Mouse (Mus musculus) forebrain, embryonic 13.5 days (tissue): Measurements from ENCODE around the gene Fem1a. TPM values are rescaled to one million over a fixed set of nuclear protein-coding genes. Genes with fewer than 3 reads are reported as not detected.
"Not testable (repeated sequence)": the region's sequence is repeated elsewhere in the genome, so short reads cannot be mapped to it uniquely, and the experiment has no call there.

Experiments
- ATAC-seq: fragments of 200-750 bp; cut with Nextera tagmentation; 2 replicates; pipeline ENCODE4 v1.8.0; 2017
- H3K27ac ChIP-seq: fragments of 300-500 bp; sonication (generic); 2 replicates; pipeline ENCODE4 v1.5.1; 2015; ENCODE audit warnings: inconsistent platforms, mild to moderate bottlenecking, moderate library complexity
- H3K27me3 ChIP-seq: fragments of 300-500 bp; sonication (generic); 2 replicates; pipeline ENCODE4 v1.6.1; 2015; ENCODE audit warnings: mild to moderate bottlenecking, inconsistent platforms
- H3K36me3 ChIP-seq: fragments of 300-500 bp; sonication (generic); 2 replicates; pipeline ENCODE4 v1.6.1; 2015; ENCODE audit warnings: mild to moderate bottlenecking, inconsistent platforms; ENCODE audit not compliant: poor library complexity, severe bottlenecking
- H3K4me1 ChIP-seq: fragments of 300-500 bp; sonication (generic); 2 replicates; pipeline ENCODE4 v1.6.1; 2015; ENCODE audit warnings: inconsistent platforms
- H3K4me2 ChIP-seq: fragments of 300-500 bp; sonication (generic); 2 replicates; pipeline ENCODE4 v1.6.1; 2015; ENCODE audit warnings: inconsistent platforms, mild to moderate bottlenecking, moderate library complexity
- H3K4me3 ChIP-seq: fragments of 300-500 bp; sonication (generic); 2 replicates; pipeline ENCODE4 v1.5.1; 2015; ENCODE audit warnings: mild to moderate bottlenecking, inconsistent platforms
- H3K9ac ChIP-seq: fragments of 300-500 bp; sonication (generic); 2 replicates; pipeline ENCODE4 v1.6.1; 2015; ENCODE audit warnings: mild to moderate bottlenecking, inconsistent platforms
- H3K9me3 ChIP-seq: fragments of 300-500 bp; sonication (generic); replicated peaks from 2 replicates; pipeline ENCODE4 v1.6.1; 2016; ENCODE audit warnings: inconsistent platforms
- WGBS: fragments of 180-500 bp; shearing (Covaris S2); methylation state at CpG from one replicate; pipeline ENCODE4 v1.1.7; 2015; 5-methylcytosine and 5-hydroxymethylcytosine counted together
- polyA plus RNA-seq: library from polyadenylated mRNA; unstranded; fragments of >200 nt; fragmentation: Nextera tagmentation; extraction: Ambion mirVana; gene quantifications from 2 replicates; pipeline ENCODE4 v1.2.1, GENCODE M21; 2015

Fem1a gene
- polyA plus RNA-seq, 1 experiment from 2014 or later = 16.5 TPM

DNA sequence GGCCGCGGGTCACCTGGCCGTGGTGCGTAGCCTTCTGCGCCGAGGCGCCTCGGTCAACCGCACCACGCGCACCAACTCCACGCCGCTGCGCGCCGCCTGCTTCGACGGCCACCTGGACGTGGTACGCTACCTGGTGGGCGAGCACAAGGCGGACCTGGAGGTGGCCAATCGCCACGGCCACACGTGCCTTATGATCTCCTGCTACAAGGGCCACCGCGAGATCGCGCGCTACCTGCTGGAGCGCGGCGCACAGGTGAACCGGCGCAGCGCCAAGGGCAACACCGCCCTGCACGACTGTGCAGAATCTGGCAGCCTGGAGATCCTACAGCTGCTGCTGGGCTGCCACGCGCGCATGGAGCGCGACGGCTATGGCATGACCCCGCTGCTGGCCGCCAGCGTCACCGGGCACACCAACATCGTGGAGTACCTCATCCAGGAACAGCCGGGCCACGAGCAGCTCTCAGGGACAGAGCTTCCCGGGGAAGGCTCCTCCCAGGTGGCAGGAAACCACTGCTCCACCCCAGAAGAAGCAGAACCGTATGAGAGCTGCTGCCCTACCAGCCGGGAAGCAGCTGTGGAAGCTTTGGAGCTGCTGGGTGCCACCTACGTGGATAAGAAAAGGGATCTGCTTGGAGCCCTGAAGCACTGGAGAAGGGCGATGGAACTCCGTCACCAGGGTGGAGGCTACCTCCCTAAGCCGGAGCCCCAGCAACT, 728 bp downstream of the Fem1a start:
- H3K9ac ChIP-seq = peak overlapping the region; percentile 76
- H3K36me3 ChIP-seq = peaks cover 48% of the 10 kb centered on the region
- H3K4me2 ChIP-seq = peak overlapping the region; percentile 99
- H3K27me3 ChIP-seq = no peaks in the 10 kb centered on the region
- no peak overlapping the region for H3K27ac ChIP-seq
- H3K4me3 ChIP-seq = peak overlapping the region; percentile 72
- no peak for ATAC-seq
- WGBS = 11% methylated on average over 55 of the region's 58 CpGs
- H3K4me1 ChIP-seq = peaks cover 50% of the 10 kb centered on the region
- no peaks in the 10 kb centered on the region for H3K9me3 ChIP-seq

DNA sequence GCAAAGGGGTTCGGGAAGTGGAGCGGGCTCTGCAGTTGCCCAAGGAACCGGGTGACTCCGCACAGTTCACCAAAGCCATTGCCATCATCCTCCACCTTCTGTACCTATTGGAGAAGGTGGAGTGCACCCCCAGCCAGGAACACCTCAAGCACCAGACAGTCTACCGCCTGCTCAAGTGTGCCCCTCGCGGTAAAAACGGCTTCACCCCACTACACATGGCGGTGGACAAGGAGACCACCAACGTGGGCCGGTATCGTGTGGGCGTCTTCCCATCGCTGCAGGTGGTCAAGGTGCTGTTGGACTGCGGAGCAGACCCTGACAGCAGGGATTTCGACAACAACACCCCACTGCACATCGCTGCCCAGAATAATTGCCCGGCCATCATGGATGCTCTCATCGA, 1.7 kb downstream of the Fem1a start:
- H3K4me3 ChIP-seq = 0 out of 2 replicates have a peak overlapping the region, but pooled peaks have one; percentile 72
- H3K27me3 ChIP-seq, ATAC-seq, H3K9me3 ChIP-seq, H3K27ac ChIP-seq, H3K9ac ChIP-seq: not testable (repeated sequence)
- peaks cover 54% of the 10 kb centered on the region for H3K4me1 ChIP-seq
- peak overlapping the region; percentile 99 for H3K4me2 ChIP-seq
- WGBS = 93% methylated on average over 19 of the region's 19 CpGs
- peaks cover 58% of the 10 kb centered on the region for H3K36me3 ChIP-seq

DNA sequence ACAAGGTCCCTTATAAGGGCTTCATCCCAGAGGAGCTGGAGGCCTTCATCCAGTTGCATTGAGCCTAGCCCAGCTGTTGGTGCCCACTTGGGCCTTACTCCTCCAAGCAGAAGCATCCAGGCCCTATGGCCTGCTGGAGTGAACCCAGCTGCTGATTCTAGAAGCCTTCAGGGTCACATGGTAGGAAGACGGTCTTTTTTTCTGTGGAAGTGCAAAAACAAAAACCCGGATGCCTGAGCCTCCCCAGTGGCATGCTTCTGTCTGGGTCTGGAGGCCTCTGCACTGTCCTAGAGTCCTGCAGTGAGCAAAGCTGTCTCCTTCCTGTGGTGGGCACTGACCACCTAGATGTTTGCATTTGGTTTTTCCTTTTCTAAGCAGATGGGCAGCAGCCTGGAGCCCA, 2.2 kb downstream of the Fem1a start:
- H3K36me3 ChIP-seq = peaks cover 58% of the 10 kb centered on the region
- H3K27me3 ChIP-seq, ATAC-seq, H3K4me3 ChIP-seq, H3K9me3 ChIP-seq, H3K27ac ChIP-seq: not testable (repeated sequence)
- peaks cover 54% of the 10 kb centered on the region for H3K4me1 ChIP-seq
- WGBS = 84% methylated on average over 2 of the region's 2 CpGs
- 0 out of 2 replicates have a peak overlapping the region, but pooled peaks have one; percentile 8 for H3K4me2 ChIP-seq
- peak overlapping the region; percentile 30; the same call in 1 of the 2 replicates for H3K9ac ChIP-seq

DNA sequence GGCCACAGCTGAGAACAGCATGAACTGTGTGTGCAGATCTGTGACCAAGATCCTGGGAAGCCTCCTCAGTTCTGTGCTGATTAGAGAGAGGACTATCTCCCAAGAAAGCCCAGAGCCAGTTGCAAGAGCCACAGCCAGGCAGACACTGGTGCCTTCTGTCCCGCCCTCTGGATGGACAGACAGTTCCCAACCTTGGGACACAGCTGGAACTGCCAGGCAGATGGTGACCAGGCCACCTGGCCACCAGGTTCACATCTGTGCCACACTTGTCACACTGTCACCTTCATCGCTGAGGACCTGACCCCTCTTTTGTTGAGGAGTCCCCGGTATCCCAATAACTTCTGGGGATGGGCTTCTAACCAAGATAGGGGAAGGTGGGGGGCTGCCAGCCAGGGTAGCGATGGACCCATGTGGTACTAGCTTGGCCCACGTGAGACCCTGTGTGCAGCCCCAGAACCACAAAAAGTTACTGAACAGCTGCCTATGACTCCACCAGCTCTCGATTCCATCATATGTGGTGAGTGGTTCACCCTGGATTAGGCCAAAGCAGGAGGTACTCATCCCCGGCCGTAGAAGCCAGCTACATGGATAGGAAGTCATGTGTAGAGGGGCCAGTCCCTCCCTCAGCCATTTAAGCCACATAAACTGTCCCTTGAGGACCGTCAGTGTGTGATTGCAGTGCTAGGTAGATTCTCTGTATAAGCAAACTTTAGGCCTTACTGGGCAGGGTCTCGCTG, 2.9 kb downstream of the Fem1a start:
- Histone ChIP-seq H3K9me3 (no peaks in the 10 kb centered on the region), H3K27me3 (no peaks in the 10 kb centered on the region), H3K4me3 (no peak overlapping the region), H3K4me1 (peaks cover 58% of the 10 kb centered on the region), H3K27ac (no peak overlapping the region), H3K4me2 (peak overlapping the region; percentile 16; the same call in 1 of the 2 replicates), H3K36me3 (peaks cover 58% of the 10 kb centered on the region), H3K9ac (peak overlapping the region; percentile 30)
- WGBS = 89% methylated on average over 10 of the region's 10 CpGs
- ATAC-seq = no peak

DNA sequence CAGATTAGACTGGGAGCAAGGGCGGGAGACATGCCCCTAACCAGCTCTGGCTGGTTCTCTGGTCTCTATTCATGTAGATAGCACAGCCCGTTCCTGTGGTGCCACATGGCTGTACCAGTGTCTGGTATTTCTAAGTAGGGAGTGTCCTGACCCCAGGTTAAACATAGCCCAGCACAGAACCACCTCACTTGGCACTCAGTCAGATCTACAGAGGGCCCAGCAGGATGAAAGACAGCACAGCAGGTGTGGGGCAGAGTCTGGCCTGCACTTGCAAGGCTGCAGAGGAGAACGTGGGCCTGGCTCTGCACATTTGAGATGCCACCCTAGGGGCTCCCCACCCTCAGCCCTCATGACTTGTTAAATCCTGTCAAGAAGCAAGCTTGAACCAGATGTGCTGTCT, 4.6 kb downstream of the Fem1a start:
- H3K27me3 ChIP-seq = no peaks in the 10 kb centered on the region
- no peak overlapping the region for H3K4me2 ChIP-seq
- H3K4me3 ChIP-seq = no peak overlapping the region
- H3K4me1 ChIP-seq = peaks cover 52% of the 10 kb centered on the region
- WGBS = 78% methylated on average over 3 of the region's 3 CpGs
- no peak overlapping the region for H3K9ac ChIP-seq
- no peak for ATAC-seq
- no peaks in the 10 kb centered on the region for H3K9me3 ChIP-seq
- no peak overlapping the region for H3K27ac ChIP-seq
- peaks cover 66% of the 10 kb centered on the region for H3K36me3 ChIP-seq

DNA sequence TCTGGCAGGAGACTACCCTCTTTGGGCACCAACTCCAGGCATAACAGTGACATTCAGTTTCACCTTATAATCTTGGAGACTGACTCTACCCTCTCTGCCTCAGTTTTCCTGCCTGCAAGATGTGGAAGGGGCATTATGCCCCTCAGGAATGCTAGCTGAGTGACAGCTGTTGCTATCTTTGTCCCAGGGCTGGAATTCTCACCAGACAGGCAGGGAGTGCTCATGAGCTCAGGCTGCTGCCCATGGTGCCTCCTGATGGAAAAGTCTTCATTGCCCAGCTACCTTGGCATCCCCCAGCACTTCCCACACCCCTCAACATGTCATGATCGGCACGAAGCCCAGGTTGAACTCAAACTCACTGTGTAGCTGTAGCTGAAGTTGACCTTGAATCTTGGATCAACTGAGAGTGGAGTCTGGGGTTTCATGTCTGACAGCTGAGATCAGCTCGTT, 6.1 kb downstream of the Fem1a start:
- no peak for ATAC-seq
- Histone ChIP-seq H3K27ac (no peak overlapping the region), H3K9me3 (no peaks in the 10 kb centered on the region), H3K27me3 (no peaks in the 10 kb centered on the region), H3K4me3 (no peak overlapping the region), H3K4me2 (no peak overlapping the region), H3K36me3 (peaks cover 64% of the 10 kb centered on the region), H3K4me1 (peaks cover 45% of the 10 kb centered on the region), H3K9ac (peak overlapping the region; percentile 37; the same call in 1 of the 2 replicates)
- 85% methylated on average over 3 of the region's 3 CpGs for WGBS

DNA sequence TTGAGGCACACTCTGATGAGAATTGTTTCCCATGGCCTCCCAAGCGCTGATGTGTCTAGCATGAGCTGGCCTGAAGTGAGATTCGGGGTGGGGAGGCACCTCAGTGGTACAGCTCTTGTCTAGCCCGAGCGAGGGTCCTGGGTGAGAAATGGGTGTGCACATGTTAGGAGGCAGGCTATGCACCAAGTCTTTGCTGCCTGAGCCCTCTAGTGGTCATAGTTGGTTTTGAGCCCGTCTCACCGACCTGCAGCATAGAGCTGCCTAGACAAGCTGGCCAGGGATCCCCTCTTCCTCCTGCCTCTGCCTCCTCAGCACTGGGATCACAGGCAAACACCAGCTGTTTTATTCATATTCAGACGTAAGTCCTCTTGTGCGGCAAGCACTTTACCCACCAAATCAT, 7.4 kb downstream of the Fem1a start:
- Histone ChIP-seq H3K27ac (no peak overlapping the region), H3K9me3 (no peaks in the 10 kb centered on the region), H3K4me2 (no peak overlapping the region), H3K4me3 (no peak overlapping the region), H3K27me3 (no peaks in the 10 kb centered on the region), H3K9ac (no peak overlapping the region), H3K4me1 (peaks cover 35% of the 10 kb centered on the region), H3K36me3 (peaks cover 51% of the 10 kb centered on the region)
- 23% methylated on average over 8 of the region's 8 CpGs for WGBS
- ATAC-seq = peak; percentile 78

DNA sequence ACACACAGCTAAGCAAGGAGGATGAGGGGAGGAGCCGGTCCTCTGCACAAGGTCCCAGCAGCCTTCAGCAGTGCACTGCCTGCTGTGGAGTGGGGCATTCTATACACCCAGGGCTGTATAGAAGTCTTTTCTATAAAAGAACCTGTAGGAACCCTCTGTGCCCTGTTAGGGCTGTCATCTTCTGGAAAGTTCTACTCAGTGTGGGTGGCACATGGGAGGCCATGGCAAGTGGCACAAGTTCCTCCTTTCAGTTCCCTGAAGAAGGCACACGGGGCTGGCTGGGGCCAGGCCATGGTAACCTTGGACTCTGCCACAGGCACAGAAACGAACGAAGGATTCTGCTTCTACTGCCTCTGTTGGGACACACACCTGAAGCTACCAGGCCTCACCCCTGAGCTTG, 8.4 kb downstream of the Fem1a start:
- no peaks in the 10 kb centered on the region for H3K27me3 ChIP-seq
- ATAC-seq = no peak
- H3K4me1 ChIP-seq = peaks cover 31% of the 10 kb centered on the region
- no peak overlapping the region for H3K4me3 ChIP-seq
- H3K9ac ChIP-seq = no peak overlapping the region
- H3K4me2 ChIP-seq = no peak overlapping the region
- no peak overlapping the region for H3K27ac ChIP-seq
- 95% methylated on average over 4 of the region's 4 CpGs for WGBS
- no peaks in the 10 kb centered on the region for H3K9me3 ChIP-seq
- peaks cover 41% of the 10 kb centered on the region for H3K36me3 ChIP-seq

DNA sequence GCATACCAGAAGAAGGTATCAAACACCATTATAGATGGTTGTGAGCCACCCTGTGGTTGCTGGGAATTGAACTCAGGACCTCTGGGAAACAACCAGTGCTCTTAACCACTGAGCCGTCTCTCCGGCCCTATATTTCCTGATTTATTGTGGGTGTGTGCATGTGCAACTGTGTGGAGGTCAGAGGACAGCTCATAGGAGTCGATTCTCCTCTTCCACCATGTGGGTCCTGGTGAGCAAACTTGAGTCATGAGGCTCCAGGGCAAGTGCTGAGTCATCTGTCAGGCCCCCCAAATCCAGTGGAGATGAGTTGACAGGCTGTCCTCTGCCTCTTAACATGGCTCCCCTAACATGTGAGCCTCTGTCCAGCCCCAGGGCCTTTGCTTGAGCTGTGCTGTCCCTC, 9.3 kb downstream of the Fem1a start:
- 91% methylated on average over 3 of the region's 3 CpGs for WGBS
- ATAC-seq = no peak
- Histone ChIP-seq H3K36me3 (peaks cover 32% of the 10 kb centered on the region), H3K9ac (no peak overlapping the region), H3K27ac (no peak overlapping the region), H3K9me3 (no peaks in the 10 kb centered on the region), H3K4me3 (no peak overlapping the region), H3K4me2 (no peak overlapping the region), H3K4me1 (peaks cover 24% of the 10 kb centered on the region), H3K27me3 (no peaks in the 10 kb centered on the region)

DNA sequence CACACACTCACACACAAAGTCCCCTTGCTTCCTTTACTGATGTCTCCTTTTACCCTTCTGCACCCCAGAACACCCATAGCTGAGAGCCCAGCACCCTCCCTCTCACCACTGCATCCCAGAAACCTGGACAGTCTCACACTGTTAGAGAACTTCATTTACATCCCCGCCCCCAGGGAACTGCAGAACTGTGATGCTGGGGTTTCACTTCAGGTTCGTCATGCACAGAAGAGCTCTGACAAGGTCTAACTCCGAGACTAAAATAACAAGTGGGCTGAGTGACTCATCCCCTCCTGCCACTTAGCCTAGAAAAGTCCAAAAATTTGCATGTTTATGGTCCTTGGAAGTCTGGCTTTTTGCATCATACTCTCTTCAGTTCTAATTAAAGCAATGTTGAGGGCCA, 9.7 kb downstream of the Fem1a start:
- Histone ChIP-seq H3K9ac (no peak overlapping the region), H3K36me3 (peaks cover 32% of the 10 kb centered on the region), H3K4me2 (no peak overlapping the region), H3K4me1 (peaks cover 20% of the 10 kb centered on the region), H3K27ac (no peak overlapping the region), H3K27me3 (no peaks in the 10 kb centered on the region), H3K4me3 (no peak overlapping the region), H3K9me3 (no peaks in the 10 kb centered on the region)
- ATAC-seq = no peak
- 64% methylated on average over 3 of the region's 3 CpGs for WGBS

DNA sequence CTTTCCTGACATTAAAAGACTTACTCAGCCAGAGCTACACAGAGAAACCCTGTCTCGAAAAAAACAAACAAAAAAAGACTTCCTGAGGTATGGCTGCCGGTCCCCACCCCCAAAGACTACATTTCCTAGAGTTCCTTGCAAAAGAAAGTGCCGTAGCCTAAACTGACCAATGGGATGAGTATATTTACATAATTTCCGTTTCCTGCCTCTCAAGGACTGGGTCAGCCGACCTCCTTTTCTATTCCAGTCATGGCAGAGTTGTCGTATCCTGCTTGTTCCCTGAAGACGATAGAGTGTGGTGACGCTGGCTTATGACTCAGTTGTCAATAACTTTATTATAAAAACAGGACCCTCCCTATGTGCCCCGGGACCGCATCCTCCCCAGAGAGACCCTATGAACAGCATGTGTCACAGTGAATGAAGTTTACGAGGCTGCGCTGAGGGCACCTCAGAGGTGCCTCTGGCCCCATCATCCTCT, 12.6 kb downstream of the Fem1a start:
- H3K4me2 ChIP-seq = peak overlapping the region; percentile 68
- no peaks in the 10 kb centered on the region for H3K27me3 ChIP-seq
- H3K27ac ChIP-seq = peak overlapping the region; percentile 59; the same call in 1 of the 2 replicates
- ATAC-seq = peak; percentile 88
- peak overlapping the region; percentile 60 for H3K9ac ChIP-seq
- 24% methylated on average over 12 of the region's 12 CpGs for WGBS
- peaks cover 15% of the 10 kb centered on the region for H3K36me3 ChIP-seq
- H3K4me3 ChIP-seq = peak overlapping the region; percentile 41
- H3K9me3 ChIP-seq = no peaks in the 10 kb centered on the region
- peaks cover 9% of the 10 kb centered on the region for H3K4me1 ChIP-seq

DNA sequence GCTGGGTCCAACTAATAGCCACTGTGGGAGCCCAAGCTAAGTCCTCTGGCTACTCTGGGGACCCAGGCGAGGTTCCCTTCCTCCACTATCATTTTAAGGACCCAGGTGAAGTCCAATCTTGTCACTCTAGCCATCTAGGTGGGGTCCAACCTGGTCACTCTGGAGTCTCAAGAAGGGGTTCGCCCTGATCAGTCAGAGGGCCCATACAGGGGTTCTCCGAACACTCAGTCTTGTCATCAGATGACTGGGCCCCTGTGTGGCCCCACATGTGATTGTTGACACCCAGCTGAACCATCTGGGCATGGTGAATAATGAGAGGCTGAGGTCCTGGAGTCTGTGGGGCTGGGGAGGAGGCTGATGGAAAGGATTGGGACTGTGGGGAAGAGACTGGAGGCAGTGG, 13.1 kb downstream of the Fem1a start:
- H3K4me2 ChIP-seq = peak overlapping the region; percentile 68
- no peaks in the 10 kb centered on the region for H3K27me3 ChIP-seq
- H3K36me3 ChIP-seq = peaks cover 14% of the 10 kb centered on the region
- 75% methylated on average over 3 of the region's 3 CpGs for WGBS
- H3K9ac ChIP-seq = peak overlapping the region; percentile 60
- ATAC-seq = peak; percentile 8
- H3K4me1 ChIP-seq = peaks cover 9% of the 10 kb centered on the region
- peak overlapping the region; percentile 59; the same call in 1 of the 2 replicates for H3K27ac ChIP-seq
- peak overlapping the region; percentile 41 for H3K4me3 ChIP-seq
- H3K9me3 ChIP-seq = no peaks in the 10 kb centered on the region
